Mouse (Mus musculus) kidney, adult 18-20 months (tissue): ENCODE data around the gene Cacna1f.
A peak's percentile ranks its signal among the peaks of the same experiment; 100 is the strongest.

ENCODE experiments used
- DNase-seq: peaks from one replicate; pipeline ENCODE4 v3.0.0; 2021

Cacna1f gene

GRCm38 (mm10) chrX:7606783-7607182 lies at the start of gene Cacna1f:
TSS of gene Cacna1f (plus strand) at chrX:7607083.
- no peak for DNase-seq

GRCm38 (mm10) chrX:7563076-7563475 lies 43.8 kb upstream of the Cacna1f start:
- DNase-seq: no peak

DNA sequence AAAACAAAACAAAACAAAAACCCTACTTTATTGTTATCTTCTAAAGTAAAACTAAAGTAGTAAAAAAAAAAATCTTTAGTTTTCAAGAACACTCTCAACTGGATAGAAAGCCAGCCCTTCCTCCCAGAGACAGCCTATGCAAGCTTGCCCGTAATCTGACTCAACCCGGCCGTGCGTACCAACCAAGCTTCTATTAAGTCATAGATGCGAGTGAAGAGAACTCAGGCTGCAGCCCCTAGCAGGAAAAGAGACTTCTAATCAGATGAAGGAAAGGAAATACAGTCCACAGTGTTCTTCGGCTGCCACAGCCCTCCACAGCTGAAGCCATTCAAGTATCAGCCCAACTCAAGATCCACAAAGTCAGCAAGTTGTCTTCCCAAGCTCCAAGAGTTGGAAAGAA lies 40.5 kb upstream of the Cacna1f start:
- no peak for DNase-seq

GRCm38 (mm10) chrX:7567491-7567890 lies 39.4 kb upstream of the Cacna1f start:
- DNase-seq: no peak

DNA sequence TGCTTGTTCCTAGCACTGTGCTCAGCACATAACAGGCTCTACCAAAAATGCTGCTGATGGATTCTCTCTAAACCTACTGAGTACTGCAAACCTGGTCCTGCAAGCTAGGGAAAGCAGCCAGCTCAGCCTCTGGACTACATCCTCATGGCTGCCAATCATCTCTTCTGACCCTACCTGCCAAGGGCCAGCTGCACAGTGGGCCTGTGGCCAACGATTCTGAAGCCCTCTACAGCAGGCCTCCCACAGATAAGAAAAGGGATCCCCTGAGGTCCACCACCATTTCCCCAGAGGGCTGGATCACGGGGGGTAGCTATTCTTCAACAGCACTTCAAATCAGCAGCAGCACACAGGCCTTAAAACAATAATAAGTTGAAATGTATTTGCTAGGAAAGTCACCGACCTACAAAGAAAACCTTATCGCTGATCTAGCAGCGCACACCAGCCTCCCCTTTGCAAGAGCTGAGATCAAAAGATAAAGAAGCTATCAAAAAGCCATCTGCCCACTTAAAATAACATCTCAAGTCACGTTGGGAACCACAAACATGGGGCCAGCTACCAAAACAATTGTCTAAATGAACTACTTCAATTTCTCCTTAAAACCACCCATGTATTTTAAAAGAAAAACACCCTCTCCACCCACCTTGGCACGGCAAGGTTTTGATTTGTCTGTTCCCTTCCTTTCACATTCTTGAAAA lies 36.3 kb upstream of the Cacna1f start:
- DNase-seq: no peak

DNA sequence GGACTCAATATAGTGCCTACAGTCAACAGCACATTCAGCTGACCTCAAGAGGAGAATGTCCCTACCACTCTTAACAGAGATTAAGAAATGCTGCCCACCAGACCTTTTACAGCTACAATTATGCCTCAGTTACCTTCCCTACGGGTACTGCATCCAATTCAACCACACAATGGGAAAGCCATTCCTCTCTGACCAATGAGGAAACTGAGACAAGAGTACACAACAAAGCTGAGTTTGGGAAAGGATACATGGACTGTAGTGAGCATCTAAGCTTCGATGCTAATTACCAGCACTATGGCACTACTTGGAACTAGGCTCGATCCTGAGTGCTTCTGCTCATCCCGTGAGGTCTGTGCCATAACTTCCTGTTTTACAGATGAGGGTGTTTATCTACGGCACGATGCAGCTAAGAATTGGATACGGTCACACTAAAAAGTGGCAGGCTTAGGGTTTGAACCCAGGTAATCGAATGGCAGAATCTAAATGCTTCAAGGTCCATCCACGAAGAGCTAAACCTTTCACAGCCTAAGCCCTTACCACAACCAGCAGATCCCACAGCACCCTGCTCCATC lies 35.2 kb upstream of the Cacna1f start:
- DNase-seq: no peak

- no peak for DNase-seq
Measured at GRCm38 (mm10) chrX:7572466-7572865, 34.4 kb upstream of the Cacna1f start.

GRCm38 (mm10) chrX:7573176-7574086 lies 33.5 kb upstream of the Cacna1f start, which contains the start of gene Foxp3:
TSS of gene Foxp3 (plus strand) at chrX:7573644.
- DNase-seq: peak; percentile 16

- DNase-seq: peak; percentile 90
Measured at GRCm38 (mm10) chrX:7574087-7574884, 32.6 kb upstream of the Cacna1f start, which contains the start of gene Ppp1r3f. TSS of gene Ppp1r3f (minus strand) at chrX:7574283.

GRCm38 (mm10) chrX:7574885-7575231 lies 32.0 kb upstream of the Cacna1f start:
- no peak for DNase-seq

DNA sequence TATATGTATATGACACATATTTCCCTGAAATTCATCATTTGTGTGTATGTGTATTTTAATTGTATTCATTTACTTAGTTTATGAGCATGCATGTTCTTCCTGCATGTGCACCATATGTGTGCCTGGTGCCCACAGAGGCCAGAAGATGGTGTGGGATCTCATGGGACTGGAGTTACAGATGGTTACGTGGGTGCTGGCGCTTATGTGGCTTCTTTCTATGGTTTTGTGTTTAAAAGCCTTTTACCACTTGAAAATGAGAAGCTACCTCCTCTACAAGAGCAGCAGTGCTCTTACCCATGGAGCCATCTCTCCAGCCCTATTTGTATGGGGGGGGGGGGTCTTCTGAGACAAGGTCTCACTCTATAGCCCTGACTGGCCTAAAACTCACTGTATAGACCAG lies 25.7 kb upstream of the Cacna1f start:
- DNase-seq: no peak

DNA sequence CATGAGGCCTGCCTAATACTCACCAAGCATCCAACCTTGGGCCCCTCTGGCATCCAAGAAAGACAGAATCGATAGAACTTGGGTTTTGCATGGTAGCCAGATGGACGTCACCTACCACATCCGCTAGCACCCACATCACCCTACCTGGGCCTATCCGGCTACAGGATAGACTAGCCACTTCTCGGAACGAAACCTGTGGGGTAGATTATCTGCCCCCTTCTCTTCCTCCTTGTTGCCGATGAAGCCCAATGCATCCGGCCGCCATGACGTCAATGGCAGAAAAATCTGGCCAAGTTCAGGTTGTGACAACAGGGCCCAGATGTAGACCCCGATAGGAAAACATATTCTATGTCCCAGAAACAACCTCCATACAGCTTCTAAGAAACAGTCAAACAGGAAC lies 23.0 kb upstream of the Cacna1f start:
- DNase-seq: no peak

DNA sequence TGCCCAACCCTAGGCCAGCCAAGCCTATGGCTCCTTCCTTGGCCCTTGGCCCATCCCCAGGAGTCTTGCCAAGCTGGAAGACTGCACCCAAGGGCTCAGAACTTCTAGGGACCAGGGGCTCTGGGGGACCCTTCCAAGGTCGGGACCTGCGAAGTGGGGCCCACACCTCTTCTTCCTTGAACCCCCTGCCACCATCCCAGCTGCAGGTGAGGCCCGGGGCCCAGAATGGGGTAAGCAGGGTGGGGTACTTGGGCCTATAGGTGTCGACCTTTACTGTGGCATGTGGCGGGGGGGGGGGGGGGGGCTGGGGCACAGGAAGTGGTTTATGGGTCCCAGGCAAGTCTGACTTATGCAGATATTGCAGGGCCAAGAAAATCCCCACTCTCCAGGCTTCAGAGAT lies 20.5 kb upstream of the Cacna1f start:
- DNase-seq: no peak

- DNase-seq: no peak
Measured at GRCm38 (mm10) chrX:7595371-7595770, 11.5 kb upstream of the Cacna1f start.

- DNase-seq: no peak
Measured at GRCm38 (mm10) chrX:7604004-7604403, 2.9 kb upstream of the Cacna1f start.

DNA sequence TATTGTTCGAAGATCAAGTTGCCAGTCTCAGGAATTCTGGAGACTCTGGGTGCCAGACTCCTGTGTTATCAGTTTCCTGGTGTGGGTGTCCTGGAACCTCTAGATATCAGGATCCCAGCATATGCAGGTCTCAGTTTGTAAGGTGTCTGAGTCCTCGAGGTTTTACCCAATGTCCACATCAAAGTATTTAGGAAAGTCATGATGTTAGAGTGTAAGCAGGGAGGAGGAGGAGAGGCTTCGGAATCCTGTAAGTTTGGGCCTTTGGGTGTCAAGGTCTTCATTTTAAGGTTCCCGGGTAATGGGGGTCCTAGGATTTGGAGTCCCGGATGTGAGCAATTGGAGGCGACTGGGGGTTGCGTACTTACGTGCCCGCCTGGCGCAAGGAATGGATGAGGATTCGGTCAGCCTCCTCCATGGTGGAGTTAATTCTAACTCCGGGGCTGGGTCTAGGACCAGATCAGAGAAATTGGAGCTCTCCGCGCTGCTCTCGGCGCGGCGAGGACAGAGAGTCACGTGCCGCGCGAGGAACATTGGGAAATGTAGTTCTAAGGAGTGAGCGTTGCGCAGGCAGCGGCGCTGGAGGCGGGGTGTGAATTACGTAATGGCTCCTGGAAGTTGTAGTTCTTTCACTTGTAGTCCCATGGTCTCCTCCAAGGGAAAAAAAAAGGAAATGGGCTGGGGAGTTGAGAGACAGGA lies 1.9 kb upstream of the Cacna1f start, which contains the start of gene Ccdc22:
TSS of gene Ccdc22 (minus strand) at position 639 of the 696 bp plus-strand sequence.
- DNase-seq: peak; percentile 84

GRCm38 (mm10) chrX:7605575-7605941 lies 1.3 kb upstream of the Cacna1f start:
- DNase-seq: no peak

- no peak for DNase-seq
Measured at GRCm38 (mm10) chrX:7610035-7610434, 3.2 kb downstream of the Cacna1f start.

DNA sequence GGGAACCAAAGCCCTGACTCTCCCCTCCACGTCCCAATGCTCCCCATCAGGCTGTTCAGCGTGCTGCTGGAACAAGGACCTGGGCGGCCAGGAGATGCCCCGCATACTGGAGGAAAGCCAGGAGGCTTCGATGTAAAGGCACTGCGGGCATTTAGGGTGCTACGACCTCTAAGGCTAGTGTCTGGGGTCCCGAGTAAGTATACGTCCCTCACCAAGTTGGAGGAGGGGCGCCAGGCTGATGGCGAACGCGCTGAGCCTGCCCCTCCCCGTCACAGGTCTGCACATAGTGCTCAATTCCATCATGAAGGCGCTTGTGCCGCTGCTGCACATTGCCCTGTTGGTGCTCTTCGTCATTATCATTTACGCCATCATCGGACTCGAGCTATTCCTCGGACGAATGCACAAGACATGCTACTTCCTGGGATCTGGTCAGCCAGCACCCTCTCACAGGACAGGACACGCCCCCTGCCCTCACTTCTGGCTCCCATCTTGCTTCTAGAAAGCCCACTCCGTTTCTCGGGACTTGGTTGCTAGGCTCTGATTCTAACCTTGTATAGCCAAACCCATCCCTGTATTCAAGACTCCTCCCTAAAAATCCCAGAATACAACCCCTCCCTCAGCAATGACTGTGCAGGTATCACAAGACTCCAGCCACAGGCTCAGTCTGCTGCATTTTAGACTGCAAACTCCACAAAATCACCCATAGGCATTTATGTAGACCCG lies 3.8 kb downstream of the Cacna1f start:
- no peak for DNase-seq

DNA sequence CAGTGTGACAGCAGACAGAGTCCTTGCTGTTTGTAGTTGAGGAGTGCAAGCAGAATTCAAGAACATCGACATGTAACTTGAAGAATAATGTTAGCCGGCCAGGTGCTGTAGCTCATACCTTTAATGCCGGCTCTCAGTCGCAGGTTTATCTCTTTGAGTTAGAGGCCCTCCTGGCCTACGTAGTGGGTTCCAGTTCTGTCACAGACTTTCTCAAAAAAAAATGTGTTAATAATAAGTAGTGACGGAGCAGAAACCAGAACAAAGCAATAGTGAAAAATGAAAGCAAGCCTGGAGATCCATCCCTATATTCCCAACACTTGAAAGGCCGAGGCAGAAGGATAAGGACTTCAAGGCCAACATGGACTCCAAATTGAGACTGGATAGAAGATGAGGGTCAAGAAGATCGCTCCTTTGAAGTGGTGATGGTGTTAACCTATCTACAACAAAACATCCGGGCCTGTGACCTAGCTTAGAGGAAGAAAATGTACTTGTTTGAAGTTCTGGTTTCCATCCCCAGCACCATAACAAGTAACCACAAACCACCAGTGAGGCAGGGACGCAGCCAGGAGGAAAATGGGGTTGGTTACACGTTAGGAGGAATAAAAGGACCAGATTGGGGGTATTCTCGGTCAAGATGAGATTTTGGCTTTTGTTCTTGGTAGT lies 11.1 kb downstream of the Cacna1f start:
- no peak for DNase-seq

- no peak for DNase-seq
Measured at GRCm38 (mm10) chrX:7632560-7632959, 25.7 kb downstream of the Cacna1f start.
